Mouse (Mus musculus): Measurements from ENCODE around the gene Cdkl1.

Cdkl1 gene

DNA sequence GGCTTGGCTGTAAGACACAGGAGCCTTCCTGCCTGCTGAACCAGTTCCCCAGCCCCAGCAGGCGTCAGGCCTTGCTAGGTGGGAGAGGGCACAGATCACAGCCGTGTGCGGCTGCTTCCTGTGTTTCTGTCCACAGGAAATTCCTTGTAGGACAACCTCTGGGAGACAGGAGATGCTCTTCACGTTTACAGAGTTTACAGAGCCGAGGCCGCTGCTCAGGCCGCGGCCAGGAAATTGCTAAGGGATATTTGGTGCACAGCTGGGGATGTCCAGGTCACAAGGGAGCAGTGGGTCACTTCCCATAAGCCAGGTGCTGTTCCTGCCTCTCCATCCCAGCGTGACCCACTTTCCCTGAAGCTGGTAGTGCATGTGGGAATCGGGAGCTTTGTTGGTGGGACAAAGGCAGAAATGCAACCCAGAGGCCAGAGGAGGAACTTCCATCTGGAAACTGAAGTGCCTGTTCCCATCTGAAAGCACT lies 39.2 kb downstream of the Cdkl1 start:
- DNase-seq (ENCODE audit: low read depth) = no peak

DNA sequence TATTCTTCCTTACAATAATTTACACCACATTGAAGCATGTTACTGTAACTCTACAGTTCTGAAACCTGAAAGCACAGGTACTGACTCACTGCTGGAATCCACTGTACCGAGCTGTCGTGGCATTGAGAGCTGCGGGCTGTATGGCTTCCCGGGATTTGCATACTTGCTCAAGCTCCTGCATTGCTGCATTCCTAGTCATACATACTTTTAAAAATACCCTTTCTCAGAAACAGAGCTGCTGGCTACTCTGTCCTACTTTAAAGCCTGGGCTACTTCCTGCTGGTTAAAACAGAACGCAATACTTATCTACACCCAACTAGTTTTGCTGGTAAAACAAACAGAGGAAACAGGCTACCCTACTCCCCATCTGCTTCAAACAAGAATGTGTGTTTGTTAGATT lies 46.9 kb downstream of the Cdkl1 start:
- DNase-seq (ENCODE audit: low read depth) = no peak

DNA sequence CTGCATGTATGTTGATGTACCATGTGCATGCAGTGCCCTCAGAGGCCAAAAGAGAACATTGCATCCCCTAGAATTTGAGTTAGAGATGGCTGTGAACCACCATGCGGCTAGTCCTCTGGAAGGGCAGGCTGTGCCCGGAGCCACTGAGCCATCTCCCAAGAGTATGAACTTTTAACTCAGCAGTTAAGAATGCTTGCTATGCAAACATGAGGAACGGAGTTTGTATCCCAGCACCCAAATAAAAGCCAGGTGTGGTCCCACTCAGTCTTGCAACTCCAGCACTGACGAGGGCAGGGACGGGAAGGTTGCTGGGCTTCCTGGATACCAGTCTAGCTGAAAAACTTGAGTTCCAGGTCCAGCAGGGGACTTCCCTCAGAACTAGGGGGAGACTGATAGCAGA lies 49.1 kb downstream of the Cdkl1 start:
- no peak for DNase-seq (ENCODE audit: low read depth)

DNA sequence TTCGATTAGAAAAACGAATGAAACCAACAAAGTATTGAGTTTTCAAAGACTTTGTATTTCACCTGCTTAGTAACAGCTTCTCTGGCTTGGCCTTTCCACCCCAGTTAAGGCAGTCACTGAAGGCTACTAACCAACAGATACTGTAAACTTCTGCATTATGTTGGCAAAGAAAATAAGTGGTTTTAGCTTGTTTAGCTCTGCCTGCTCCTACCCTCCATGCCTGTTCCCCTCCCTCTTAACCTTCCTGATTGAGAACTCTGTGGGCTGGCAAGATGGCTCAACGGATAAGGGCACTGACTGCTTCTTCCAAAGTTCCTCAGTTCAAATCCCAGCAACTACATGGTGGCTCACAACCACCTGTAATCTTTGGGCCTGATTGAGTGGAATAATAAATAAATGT lies 57.1 kb downstream of the Cdkl1 start:
- DNase-seq (ENCODE audit: low read depth) = no peak

DNA sequence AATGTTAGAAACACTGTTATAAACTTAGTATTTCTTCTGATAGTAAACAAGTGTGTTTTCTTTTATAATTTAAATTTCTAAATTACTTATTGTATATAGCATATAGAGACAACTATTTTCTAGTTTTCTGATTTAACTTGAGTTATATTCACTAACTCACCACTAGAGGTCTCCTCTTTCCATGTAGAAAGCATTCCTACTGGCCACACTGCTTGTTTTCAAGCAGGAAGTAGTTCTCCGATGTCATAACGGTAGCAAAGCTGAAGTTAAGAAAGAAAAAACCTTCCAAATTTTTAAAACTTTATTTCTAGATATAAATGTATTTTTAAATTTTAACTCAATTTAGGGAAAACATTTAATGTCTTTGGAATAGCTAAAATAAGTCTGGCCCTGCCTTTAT lies 57.5 kb downstream of the Cdkl1 start:
- no peak for DNase-seq (ENCODE audit: low read depth)

DNA sequence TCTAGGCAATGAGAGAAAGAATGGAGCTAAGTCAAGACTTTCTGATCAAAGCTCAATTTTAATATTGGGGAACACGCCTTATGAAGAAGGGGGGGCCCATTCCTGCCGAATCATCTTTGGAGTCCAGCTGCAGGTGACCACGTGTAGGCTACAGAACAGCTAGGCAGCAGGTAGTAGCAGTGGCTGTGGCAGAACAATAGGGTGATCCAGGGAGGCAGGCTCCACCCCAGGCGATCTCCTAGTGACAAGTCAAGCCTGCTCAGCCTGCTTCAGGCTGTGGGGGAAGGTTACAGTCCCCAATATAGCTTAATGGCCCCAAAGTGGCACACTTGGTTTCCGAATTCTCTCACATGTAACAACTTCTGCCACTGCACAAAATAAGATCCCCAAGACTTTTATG lies 58.8 kb downstream of the Cdkl1 start:
- DNase-seq (ENCODE audit: low read depth) = no peak

DNA sequence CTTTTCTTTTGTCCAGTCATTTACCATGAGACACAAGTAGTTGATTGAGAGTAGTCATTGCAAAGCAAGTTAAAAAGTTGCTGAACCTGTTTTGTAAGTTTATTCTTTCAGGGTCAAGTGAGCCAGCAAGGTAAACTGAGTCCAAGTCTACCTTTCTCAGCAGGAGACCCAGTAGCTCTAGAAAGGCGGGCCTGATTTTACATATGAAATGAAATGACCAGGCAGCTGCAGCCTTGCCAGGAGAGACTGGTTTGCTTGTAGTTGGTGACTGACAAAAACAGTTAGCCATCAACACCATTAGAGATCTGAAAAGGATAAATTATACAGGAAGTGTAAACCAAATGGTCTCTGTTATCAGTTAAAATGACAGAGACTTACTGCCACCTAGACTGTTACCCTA lies 60.8 kb downstream of the Cdkl1 start:
- no peak for DNase-seq (ENCODE audit: low read depth)

DNA sequence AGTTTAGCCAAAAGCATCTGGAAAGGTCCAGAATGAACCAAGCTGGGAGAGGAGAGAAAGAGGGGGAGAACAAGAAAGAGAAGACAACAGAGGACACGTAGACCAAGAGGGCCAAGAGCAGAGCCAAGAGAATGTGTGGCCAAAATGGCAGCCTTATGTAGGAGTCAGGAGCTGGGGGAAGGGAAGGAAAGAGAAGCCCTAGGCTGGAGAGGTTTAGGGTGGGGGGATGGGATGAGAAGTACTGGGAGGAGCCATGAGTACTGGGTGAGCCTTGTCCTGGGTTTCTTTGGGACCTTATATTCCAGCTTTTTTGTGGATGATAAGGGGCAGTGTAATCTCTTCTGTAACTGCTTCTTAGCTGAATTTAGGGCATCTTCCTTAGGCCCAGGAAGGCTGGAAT lies 61.8 kb downstream of the Cdkl1 start:
- DNase-seq (ENCODE audit: low read depth) = no peak

DNA sequence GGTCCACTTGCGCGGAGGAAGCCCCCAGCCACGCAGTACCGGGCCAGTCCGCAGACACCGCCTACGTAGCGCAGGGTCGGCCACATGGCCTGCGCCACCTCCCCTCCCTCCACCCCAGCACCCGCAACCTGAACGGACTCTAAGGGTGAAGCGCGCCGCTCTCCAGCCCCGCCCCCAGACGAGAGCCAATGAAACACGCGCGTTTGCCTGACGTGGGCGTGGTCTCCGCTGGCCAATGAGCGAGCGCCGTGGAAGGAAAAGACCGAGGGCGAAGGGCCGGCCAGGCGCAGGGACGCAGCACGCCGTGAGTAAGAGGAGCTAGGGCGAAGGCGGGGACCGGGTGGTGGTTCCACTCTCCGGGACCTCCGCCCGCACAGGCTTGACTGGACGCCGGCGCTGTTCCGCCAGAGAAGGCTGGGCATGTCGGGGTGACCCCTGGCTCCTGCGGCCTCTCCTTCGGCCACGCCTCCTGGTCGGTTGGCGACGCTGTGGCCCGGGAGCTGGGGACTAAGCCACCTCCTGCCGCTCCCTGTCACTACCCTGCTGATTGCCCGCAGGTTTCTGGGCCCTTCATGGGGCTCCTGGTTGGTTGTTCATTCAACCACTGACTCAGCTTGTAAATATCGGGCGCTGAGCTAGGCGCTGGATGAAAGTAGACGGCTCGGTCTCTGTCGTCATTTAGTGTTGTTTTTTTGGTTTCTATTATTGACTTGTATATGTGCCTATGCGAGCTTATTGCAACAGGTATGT lies 66.2 kb downstream of the Cdkl1 start, which contains the start of the genes L2hgdh and Atp5s:
Gene L2hgdh (minus strand): TSS at position 163 of the 750 bp plus-strand sequence.
Gene Atp5s (plus strand): TSS at position 240 of the 750 bp plus-strand sequence.
- DNase-seq (ENCODE audit: low read depth) = peak; percentile 98

DNA sequence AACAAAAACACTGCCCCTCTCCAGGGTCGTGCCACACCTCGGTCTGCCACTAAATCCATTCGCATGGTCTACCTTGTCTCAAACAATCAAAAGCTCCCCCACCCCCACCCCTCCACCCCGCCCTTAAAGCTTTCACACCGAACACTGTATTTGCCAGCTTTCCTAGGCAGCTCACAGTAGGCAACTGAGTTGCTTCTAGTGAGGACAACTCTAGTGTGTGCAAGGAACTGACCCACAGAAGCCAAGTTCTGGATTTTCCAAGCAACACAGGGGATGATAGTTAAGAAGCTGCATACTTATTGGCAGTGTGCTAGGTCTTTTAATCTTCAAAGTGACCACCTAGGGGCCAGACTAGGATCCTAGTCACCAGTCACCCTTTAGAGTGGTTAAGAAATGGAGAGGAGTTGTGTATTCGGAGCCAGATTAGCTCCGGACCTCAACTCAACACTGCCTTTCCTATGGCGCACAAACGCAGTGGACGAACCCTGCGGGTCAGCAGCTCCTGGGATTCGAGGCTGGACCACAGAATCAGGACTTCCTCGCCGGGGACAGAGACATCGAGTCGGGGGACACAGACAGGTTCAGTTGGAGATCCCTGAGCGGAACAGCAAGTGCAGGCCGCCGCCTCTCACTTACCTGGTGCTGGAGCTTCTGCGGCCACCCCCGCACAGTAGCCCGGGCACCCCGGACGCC lies 66.9 kb downstream of the Cdkl1 start:
- DNase-seq (ENCODE audit: low read depth) = no peak

DNA sequence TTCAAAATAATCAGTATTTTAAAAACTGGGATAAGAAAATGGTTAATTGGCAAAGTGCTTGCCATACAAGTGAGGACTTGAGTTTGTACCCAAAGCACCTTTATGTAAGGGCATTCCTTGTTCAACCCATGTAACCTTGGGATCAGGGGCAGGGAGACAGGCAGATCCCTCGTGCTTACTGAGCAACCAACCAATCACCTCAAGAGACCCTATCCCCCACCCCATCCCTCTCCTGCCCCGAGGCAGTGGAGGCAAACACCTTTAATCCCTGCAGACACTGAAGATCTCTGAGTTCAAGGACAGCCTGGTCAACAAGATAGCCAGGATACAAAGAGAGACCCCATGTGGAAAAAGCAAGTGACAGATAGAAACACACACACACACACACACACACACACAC lies 67.7 kb downstream of the Cdkl1 start:
- no peak for DNase-seq (ENCODE audit: low read depth)

DNA sequence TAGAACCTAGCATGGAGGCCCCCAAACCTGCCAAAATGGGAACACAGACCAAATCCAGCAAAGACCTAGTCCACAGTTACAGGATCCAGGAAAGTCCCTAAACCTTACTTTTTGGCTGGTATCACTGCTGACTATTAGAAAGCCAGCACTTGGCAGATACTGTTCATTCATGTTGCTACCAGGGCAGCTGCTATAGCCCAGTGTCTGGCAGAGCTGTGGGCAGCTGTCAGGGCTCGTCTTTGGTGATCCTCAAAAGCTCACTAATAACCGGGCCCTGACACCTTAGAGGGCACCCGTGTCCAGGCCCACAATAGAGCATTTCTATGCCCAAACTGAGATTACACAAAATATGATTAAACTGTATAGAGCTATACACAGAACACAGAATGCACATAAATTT lies 68.2 kb downstream of the Cdkl1 start:
- DNase-seq (ENCODE audit: low read depth) = no peak

DNA sequence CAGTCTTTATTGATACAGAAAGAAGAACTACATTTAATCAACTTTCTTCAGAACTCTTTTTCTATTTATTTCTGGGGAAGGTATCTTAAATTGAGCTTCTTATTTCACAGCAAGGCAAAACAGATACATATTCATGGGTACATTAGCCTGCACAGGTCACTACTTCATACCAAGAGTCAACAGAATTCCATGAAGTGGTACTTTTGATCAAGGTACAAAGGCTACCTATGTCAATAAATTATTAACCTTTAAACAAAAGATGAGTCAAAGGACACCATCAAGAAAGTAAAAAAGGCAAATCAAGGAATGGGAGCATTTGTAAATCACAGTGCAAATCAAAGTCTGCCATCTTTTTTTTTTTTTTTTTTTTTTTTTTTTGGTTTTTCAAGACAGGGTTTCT lies 77.4 kb downstream of the Cdkl1 start:
- DNase-seq (ENCODE audit: low read depth) = no peak

DNA sequence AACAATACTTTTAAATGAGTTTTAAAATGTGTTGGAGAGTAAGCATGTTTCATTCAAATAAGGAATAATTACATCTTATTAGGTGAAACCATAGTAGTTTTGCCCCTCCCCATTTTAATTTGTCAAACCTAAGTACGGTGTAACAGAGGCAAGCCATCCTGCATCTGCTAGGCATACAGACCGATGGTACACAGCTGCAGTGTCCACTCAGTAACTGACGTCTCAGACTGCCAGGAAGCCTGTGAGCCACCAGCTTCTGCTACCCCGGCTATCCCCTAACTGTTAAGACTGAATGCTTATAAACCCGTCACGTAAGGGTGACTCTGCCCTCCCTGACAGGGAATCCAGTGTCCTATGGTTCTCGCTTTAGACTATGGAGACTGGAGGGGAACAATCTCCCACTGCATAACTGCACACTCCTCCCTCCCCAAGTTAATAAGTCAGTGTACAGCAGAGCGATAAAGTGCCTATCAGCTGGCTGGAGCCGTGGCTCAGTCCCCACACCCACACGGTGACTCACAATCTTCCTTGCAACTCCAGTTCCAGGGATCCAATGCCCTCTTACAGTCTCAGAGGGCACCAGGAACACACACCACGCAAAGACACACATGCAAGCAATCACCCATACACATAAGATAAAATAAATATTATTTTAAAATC lies 86.1 kb downstream of the Cdkl1 start:
- DNase-seq (ENCODE audit: low read depth) = no peak

DNA sequence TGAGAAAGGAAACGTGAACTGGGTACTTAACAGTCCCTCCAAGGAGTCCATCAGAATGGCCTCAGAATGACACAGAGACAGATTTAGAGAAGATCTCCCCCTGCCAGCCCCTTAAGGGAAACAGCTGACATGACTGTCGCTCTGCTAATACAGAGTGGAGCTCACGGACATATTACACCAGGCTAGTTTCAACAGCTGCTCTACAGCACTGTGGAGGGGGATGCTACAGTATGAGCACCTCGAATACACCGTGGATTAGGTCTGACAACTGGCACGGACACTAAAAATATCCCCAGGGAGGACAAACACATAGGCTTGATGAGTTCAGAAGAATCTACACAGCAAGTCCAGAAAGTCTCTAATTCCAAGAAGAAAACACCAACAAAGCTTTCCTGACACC lies 92.7 kb downstream of the Cdkl1 start:
- no peak for DNase-seq (ENCODE audit: low read depth)

Measured in c-Kit-positive CD71-negative TER-119-negative erythroid progenitor cells, embryonic 14.5 days (primary cell).